Mouse (Mus musculus) midbrain, embryonic 16.5 days (tissue): ENCODE data around the gene Olfr1183. TPM values are rescaled to one million over a fixed set of nuclear protein-coding genes. Genes with fewer than 3 reads are reported as not detected.
"Not testable (repeated sequence)": the region's sequence is repeated elsewhere in the genome, so short reads cannot be mapped to it uniquely, and the experiment has no call there.

Experiments used
- ATAC-seq: fragments of 200-750 bp; cut with Nextera tagmentation; 2 replicates; pipeline ENCODE4 v1.8.0; 2017; ENCODE audit warnings: moderate TSS enrichment
- H3K27ac ChIP-seq: fragments of 300-500 bp; sonication (generic); 2 replicates; pipeline ENCODE4 v1.5.1; 2014; ENCODE audit warnings: mild to moderate bottlenecking, low read length, mixed read lengths
- H3K27me3 ChIP-seq: fragments of 300-500 bp; sonication (generic); 2 replicates; pipeline ENCODE4 v1.6.1; 2014; ENCODE audit warnings: low read depth, low read length, mixed read lengths; ENCODE audit not compliant: control insufficient read depth, insufficient read depth
- H3K36me3 ChIP-seq: fragments of 300-500 bp; sonication (generic); 2 replicates; pipeline ENCODE4 v1.6.1; 2014; ENCODE audit warnings: mild to moderate bottlenecking, low read length, moderate library complexity, mixed read lengths; ENCODE audit not compliant: control insufficient read depth, insufficient read depth
- H3K4me1 ChIP-seq: fragments of 300-500 bp; sonication (generic); 2 replicates; pipeline ENCODE4 v1.6.1; 2014; ENCODE audit warnings: mild to moderate bottlenecking, low read length, mixed read lengths; ENCODE audit not compliant: control insufficient read depth, insufficient read depth
- H3K4me2 ChIP-seq: fragments of 300-500 bp; sonication (generic); 2 replicates; pipeline ENCODE4 v1.6.1; 2014; ENCODE audit warnings: mild to moderate bottlenecking, low read length, mixed read lengths
- H3K4me3 ChIP-seq: fragments of 300-500 bp; sonication (generic); 2 replicates; pipeline ENCODE4 v1.5.1; 2014; ENCODE audit warnings: low read depth, mild to moderate bottlenecking, low read length, moderate library complexity, mixed read lengths
- H3K9ac ChIP-seq: fragments of 300-500 bp; sonication (generic); 2 replicates; pipeline ENCODE4 v1.6.1; 2014; ENCODE audit warnings: low read depth, low read length, mixed read lengths
- H3K9me3 ChIP-seq: fragments of 300-500 bp; sonication (generic); replicated peaks from 2 replicates; pipeline ENCODE4 v1.6.1; 2014; ENCODE audit warnings: mild to moderate bottlenecking, low read length, mixed read lengths; ENCODE audit not compliant: control insufficient read depth, poor library complexity, severe bottlenecking
- WGBS: fragments of 180-500 bp; shearing (Covaris S2); extraction: QIAGEN DNeasy Blood & Tissue Kit; methylation state at CpG from one replicate; pipeline ENCODE4 v1.1.7; 2014; 5-methylcytosine and 5-hydroxymethylcytosine counted together
- polyA plus RNA-seq: library from polyadenylated mRNA; unstranded; fragments of >200 nt; fragmentation: Nextera tagmentation; extraction: Ambion mirVana; gene quantifications from 2 replicates; pipeline ENCODE4 v1.2.1, GENCODE M21; 2015

The Olfr1183 gene
- not detected in 2 replicates for polyA plus RNA-seq

GRCm38 (mm10) chr2:88454567-88454966, at the start of gene Olfr1183:
Gene Olfr1183 (plus strand): TSS chr2:88454867.
- H3K9me3 ChIP-seq, ATAC-seq, H3K27ac ChIP-seq, H3K27me3 ChIP-seq, H3K4me2 ChIP-seq, H3K4me1 ChIP-seq, H3K9ac ChIP-seq, H3K36me3 ChIP-seq, H3K4me3 ChIP-seq: not testable (repeated sequence)
- WGBS, result 83% methylated on average over 1 of the region's 1 CpGs

DNA sequence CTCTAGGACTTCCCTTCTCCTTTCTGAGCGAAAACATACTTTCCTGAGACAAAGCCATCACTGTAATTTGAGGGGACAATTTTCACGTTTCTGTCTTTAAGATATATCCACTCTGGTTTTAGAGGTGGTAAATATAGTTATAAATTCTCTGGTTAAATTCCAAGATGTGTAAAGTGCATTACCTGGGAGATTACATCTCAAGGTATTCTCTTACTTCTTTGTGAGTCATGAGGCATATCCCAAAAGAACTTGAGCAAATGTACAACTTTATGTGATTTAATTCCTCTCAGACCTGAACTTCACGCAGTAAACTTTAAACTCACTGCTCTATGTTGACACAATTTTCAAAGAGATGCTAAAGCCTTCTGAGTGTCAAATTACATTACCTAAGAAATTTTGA, 48.3 kb upstream of the Olfr1183 start, which contains the start of gene Olfr1179:
TSS of gene Olfr1179 (minus strand) at position 101 of the 400 bp plus-strand sequence.
- Histone ChIP-seq H3K27ac (no peak within 1 kb of the TSS), H3K27me3 (no peaks in the 10 kb centered on the region), H3K4me1 (no peaks in the 10 kb centered on the region), H3K9me3 (no peaks in the 10 kb centered on the region), H3K9ac (no peak within 1 kb of the TSS), H3K4me3 (no peak within 1 kb of the TSS), H3K36me3 (no peaks in the 10 kb centered on the region), H3K4me2 (no peak within 1 kb of the TSS)
- ATAC-seq, result no peak
- WGBS, result 79% methylated on average over 3 of the region's 3 CpGs

DNA sequence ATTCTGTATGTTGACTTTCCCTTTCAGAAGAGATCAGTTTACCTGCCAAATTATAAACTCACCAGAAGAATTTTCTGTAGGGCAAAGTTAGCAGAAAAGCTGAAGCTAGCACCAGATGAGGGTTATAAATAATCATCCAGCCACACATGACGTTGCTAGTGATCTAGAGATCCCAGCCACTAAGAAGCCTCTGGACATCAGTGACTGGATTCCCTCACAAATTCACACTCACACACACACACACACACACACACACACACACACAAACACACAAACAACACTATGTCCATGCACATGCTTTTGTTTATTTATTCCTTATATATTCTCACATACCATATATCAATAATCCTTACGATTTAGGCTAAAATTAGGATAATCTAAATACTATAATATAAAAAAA, 35.6 kb upstream of the Olfr1183 start, which contains the start of gene Olfr1180:
TSS of gene Olfr1180 (minus strand) at position 101 of the 400 bp plus-strand sequence.
- Histone ChIP-seq H3K4me2 (no peak within 1 kb of the TSS), H3K4me3 (no peak within 1 kb of the TSS), H3K36me3 (no peaks in the 10 kb centered on the region), H3K27ac (no peak within 1 kb of the TSS), H3K9me3 (no peaks in the 10 kb centered on the region), H3K4me1 (no peaks in the 10 kb centered on the region), H3K9ac (no peak within 1 kb of the TSS), H3K27me3 (no peaks in the 10 kb centered on the region)
- 80% methylated on average over 2 of the region's 2 CpGs for WGBS
- ATAC-seq, result no peak

- H3K9ac ChIP-seq, result no peak within 1 kb of the TSS
- H3K9me3 ChIP-seq, result no peaks in the 10 kb centered on the region
- no peaks in the 10 kb centered on the region for H3K36me3 ChIP-seq
- H3K4me2 ChIP-seq, result no peak within 1 kb of the TSS
- H3K4me3 ChIP-seq, result no peak within 1 kb of the TSS
- H3K4me1 ChIP-seq, result no peaks in the 10 kb centered on the region
- 89% methylated on average over 1 of the region's 1 CpGs for WGBS
- H3K27me3 ChIP-seq, result no peaks in the 10 kb centered on the region
- no peak for ATAC-seq
- no peak within 1 kb of the TSS for H3K27ac ChIP-seq
These were observed 28.6 kb upstream of the Olfr1183 start, which contains the start of gene Olfr1181 for GRCm38 (mm10) chr2:88426071-88426470. Gene Olfr1181 (minus strand): TSS chr2:88426171.

GRCm38 (mm10) chr2:88449031-88449430, 5.6 kb upstream of the Olfr1183 start, which contains the start of gene Gm13757:
Gene Gm13757 (minus strand): TSS chr2:88449131.
- Histone ChIP-seq H3K27me3 (no peaks in the 10 kb centered on the region), H3K9me3 (no peaks in the 10 kb centered on the region), H3K4me3 (no peak within 1 kb of the TSS), H3K27ac (no peak within 1 kb of the TSS), H3K4me1 (no peaks in the 10 kb centered on the region), H3K4me2 (no peak within 1 kb of the TSS), H3K9ac (no peak within 1 kb of the TSS), H3K36me3 (no peaks in the 10 kb centered on the region)
- 85% methylated on average over 1 of the region's 1 CpGs for WGBS
- no peak for ATAC-seq

DNA sequence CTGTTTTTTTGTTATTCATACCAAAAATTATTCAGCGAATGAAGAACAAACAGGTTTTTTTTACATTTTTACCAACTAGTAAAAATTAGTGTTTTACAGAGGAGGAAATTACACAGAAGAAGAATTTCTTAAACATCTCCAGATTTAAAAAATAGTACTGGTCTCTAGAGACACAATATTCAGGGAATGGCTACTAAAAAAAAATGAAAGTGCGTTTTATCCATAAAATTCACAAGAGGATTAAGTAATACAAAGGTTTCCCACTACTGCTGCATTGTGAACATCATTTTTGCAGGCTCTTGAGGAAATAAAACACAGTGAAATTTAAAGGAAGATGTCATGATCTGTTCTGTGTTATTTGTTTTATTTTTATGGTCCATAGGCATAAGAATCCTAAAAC, 28.6 kb downstream of the Olfr1183 start, which contains the start of gene Olfr1184:
TSS of gene Olfr1184 (plus strand) at position 301 of the 400 bp plus-strand sequence.
- H3K36me3 ChIP-seq, result no peaks in the 10 kb centered on the region
- no peak within 1 kb of the TSS for H3K4me2 ChIP-seq
- no peaks in the 10 kb centered on the region for H3K27me3 ChIP-seq
- no peak within 1 kb of the TSS for H3K27ac ChIP-seq
- no peak for ATAC-seq
- no peak within 1 kb of the TSS for H3K4me3 ChIP-seq
- no peaks in the 10 kb centered on the region for H3K9me3 ChIP-seq
- H3K4me1 ChIP-seq, result no peaks in the 10 kb centered on the region
- 91% methylated on average over 2 of the region's 2 CpGs for WGBS
- no peak within 1 kb of the TSS for H3K9ac ChIP-seq

DNA sequence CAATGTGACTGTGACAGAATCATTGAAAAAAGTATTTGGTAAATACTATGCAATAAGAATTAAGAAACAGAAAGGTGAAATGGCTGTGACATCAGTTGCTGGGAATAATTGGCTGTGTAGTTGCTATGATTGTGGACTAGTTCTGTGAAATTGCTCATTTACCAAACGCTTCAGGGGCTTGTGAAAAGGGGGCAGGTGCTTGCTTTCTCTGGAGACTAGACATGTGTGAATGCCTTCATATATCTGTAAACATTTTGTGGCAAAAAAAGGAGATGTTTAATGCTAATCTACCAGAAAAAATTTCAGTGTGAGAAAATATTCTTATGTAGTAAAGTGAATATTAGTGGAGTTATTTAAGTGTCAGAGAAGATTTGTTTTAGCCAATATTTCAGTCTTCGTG, 38.4 kb downstream of the Olfr1183 start, which contains the start of gene Olfr1185-ps1:
TSS of gene Olfr1185-ps1 (plus strand) at position 301 of the 400 bp plus-strand sequence.
- no peak within 1 kb of the TSS for H3K27ac ChIP-seq
- 73% methylated on average over 2 of the region's 2 CpGs for WGBS
- H3K36me3 ChIP-seq, result no peaks in the 10 kb centered on the region
- H3K9me3 ChIP-seq, result no peaks in the 10 kb centered on the region
- no peak within 1 kb of the TSS for H3K4me3 ChIP-seq
- H3K27me3 ChIP-seq, result no peaks in the 10 kb centered on the region
- H3K4me1 ChIP-seq, result no peaks in the 10 kb centered on the region
- H3K9ac ChIP-seq, result no peak within 1 kb of the TSS
- no peak within 1 kb of the TSS for H3K4me2 ChIP-seq
- no peak for ATAC-seq

- Histone ChIP-seq H3K4me1 (no peaks in the 10 kb centered on the region), H3K9me3 (no peaks in the 10 kb centered on the region), H3K4me2 (no peak within 1 kb of the TSS), H3K27me3 (no peaks in the 10 kb centered on the region), H3K9ac (no peak within 1 kb of the TSS), H3K4me3 (no peak within 1 kb of the TSS), H3K27ac (no peak within 1 kb of the TSS), H3K36me3 (no peaks in the 10 kb centered on the region)
- no peak for ATAC-seq
- WGBS, result 89% methylated on average over 2 of the region's 2 CpGs
These were observed 63.6 kb downstream of the Olfr1183 start, which contains the start of gene Olfr1186 for GRCm38 (mm10) chr2:88518251-88518650. Gene Olfr1186 (plus strand): TSS chr2:88518551.
